Mouse (Mus musculus): ENCODE measurements around the gene Gm20388.

GRCm38 (mm10) chr8:122834416-122834815 lies 2923.8 kb downstream of the Gm20388 start:
- no peak for TF ChIP-seq CTCF (conservative IDR thresholded peaks at IDR 0.05; ENCODE audit: insufficient read depth, insufficient read length, low read depth, low read length)
- no peak for TF ChIP-seq POLR2A (IDR thresholded peaks at IDR 0.05; ENCODE audit: low read depth, low read length)

All from kidney, adult 2 months (tissue).